Comparison of ENCODE assay signal across 27 mouse cellular contexts in genomic region chr6:3468627-3469026, GRCm38 (mm10). TPM values are rescaled to one million over a fixed set of nuclear protein-coding genes. Genes with fewer than 3 reads are reported as not detected.
"Had no signal": no experiment of that assay in that cellular context is flagged by ENCODE, and none has a peak within 500 bp of the region (broad histone marks: within the 10 kb centered on the region; RNA-seq: fewer than 3 reads in every experiment).

No protein-coding gene starts in this region.

- H3K27ac ChIP-seq: gastrocnemius, adult 2 months; heart, embryonic 10.5 days; hindbrain, embryonic 13.5 days; hindbrain, embryonic 15.5 days; hindbrain, postnatal 0 days; kidney, embryonic 15.5 days; kidney, postnatal 0 days; left cerebral cortex, adult 2 months; limb, embryonic 10.5 days; limb, embryonic 12.5 days; liver, embryonic 12.5 days had no signal

- ATAC-seq: hindbrain, postnatal 0 days; liver, embryonic 12.5 days had no signal

- H3K4me2 ChIP-seq: heart, embryonic 12.5 days; hindbrain, embryonic 13.5 days; hindbrain, embryonic 15.5 days; kidney, embryonic 15.5 days; limb, embryonic 12.5 days; liver, embryonic 12.5 days had no signal

- H3K36me3 ChIP-seq: heart, embryonic 10.5 days; heart, embryonic 12.5 days; hindbrain, embryonic 13.5 days; hindbrain, embryonic 15.5 days; kidney, embryonic 15.5 days; limb, embryonic 10.5 days; limb, embryonic 12.5 days; liver, embryonic 12.5 days had no signal

- H3K4me3 ChIP-seq: gastrocnemius, adult 2 months; heart, embryonic 10.5 days; heart, embryonic 12.5 days; hindbrain, embryonic 13.5 days; hindbrain, embryonic 15.5 days; kidney, embryonic 15.5 days; left cerebral cortex, adult 2 months; limb, embryonic 10.5 days; limb, embryonic 12.5 days; liver, embryonic 12.5 days had no signal

- H3K27me3 ChIP-seq: heart, embryonic 12.5 days; hindbrain, embryonic 13.5 days; hindbrain, embryonic 15.5 days; kidney, embryonic 15.5 days; limb, embryonic 12.5 days; liver, embryonic 12.5 days had no signal

- H3K9me3 ChIP-seq: heart, embryonic 10.5 days; heart, embryonic 12.5 days; hindbrain, embryonic 13.5 days; hindbrain, embryonic 15.5 days; kidney, embryonic 15.5 days; limb, embryonic 10.5 days; limb, embryonic 12.5 days; liver, embryonic 12.5 days had no signal

- H3K9ac ChIP-seq: heart, embryonic 12.5 days; hindbrain, embryonic 13.5 days; hindbrain, embryonic 15.5 days; kidney, embryonic 15.5 days; limb, embryonic 12.5 days; liver, embryonic 12.5 days had no signal

- H3K4me1 ChIP-seq: heart, embryonic 10.5 days; heart, embryonic 12.5 days; hindbrain, embryonic 13.5 days; hindbrain, embryonic 15.5 days; kidney, embryonic 15.5 days; limb, embryonic 10.5 days; limb, embryonic 12.5 days; liver, embryonic 12.5 days had no signal

- DNase-seq: gastrocnemius, adult 2 months; gastrocnemius, postnatal 10 days; gastrocnemius, postnatal 25 days; heart, adult 18-20 months; heart, postnatal 10 days; heart, postnatal 36 days; kidney, adult 11 months; kidney, adult 2 months; kidney, adult 9 months; kidney, postnatal 14 days; kidney, postnatal 36 days; layer of hippocampus, adult 9-11 months; liver had no signal

RNA-seq across cellular contexts. Expression of gene Hepacam2, which starts 29.5 kb away (rescaled TPM):
- total RNA-seq: gastrocnemius, postnatal 10 days; gastrocnemius, postnatal 25 days; gastrocnemius, postnatal 4 days; granulocyte monocyte progenitor cell, adult 5-6 weeks; hematopoietic stem cell, adult 5-6 weeks had no signal
- polyA plus RNA-seq: heart, embryonic 12.5 days had no signal
